In the genomic region with DNA sequence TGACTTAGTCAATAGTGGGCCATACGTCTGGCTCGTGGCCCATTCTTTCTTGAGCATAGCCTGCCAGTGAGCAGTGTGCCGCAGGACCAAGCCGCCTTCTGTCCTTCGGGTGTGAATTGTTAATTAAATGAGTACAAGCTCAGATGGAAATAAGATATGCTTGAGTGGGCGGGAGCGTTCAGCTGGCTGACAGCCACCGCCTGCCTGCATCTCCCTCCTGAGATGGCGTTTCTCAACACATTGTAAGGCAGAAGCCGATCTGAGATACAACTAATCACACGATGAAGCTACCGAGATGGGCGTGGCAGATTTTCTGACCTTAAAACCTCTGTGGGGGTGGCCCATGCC, we compare ENCODE assay signal across 8 mouse cellular contexts. TPM values are rescaled to one million over a fixed set of nuclear protein-coding genes. Genes with fewer than 3 reads are reported as not detected.
DNase-seq lines count a peak whose midpoint lies in the region; ATAC-seq lines count a peak whose summit lies in the region.

No protein-coding gene starts in this region.

- no peaks in the 10 kb centered on the region for H3K9me3 ChIP-seq in embryonic facial prominence, embryonic 15.5 days (replicated peaks)
- H3K9me3 ChIP-seq in intestine, embryonic 16.5 days (ENCODE audit: control insufficient read depth, low read length): no peaks in the 10 kb centered on the region
- no peaks in the 10 kb centered on the region for H3K9me3 ChIP-seq in liver, embryonic 12.5 days (replicated peaks)

- WGBS in embryonic facial prominence, embryonic 15.5 days: 67% methylated on average over 13 of the region's 13 CpGs
- 86% methylated on average over 13 of the region's 13 CpGs for WGBS in intestine, embryonic 16.5 days
- WGBS in liver, embryonic 12.5 days (ENCODE audit: insufficient replicate concordance): 80% methylated on average over 13 of the region's 13 CpGs

- 0 out of 2 replicates have a peak, but pooled peaks cover 3% of the 10 kb centered on the region for H3K4me1 ChIP-seq in embryonic facial prominence, embryonic 15.5 days
- H3K4me1 ChIP-seq in intestine, embryonic 16.5 days (ENCODE audit: control insufficient read depth, insufficient read depth, low read length): peaks cover 8% of the 10 kb centered on the region
- H3K4me1 ChIP-seq in liver, embryonic 12.5 days: no peaks in the 10 kb centered on the region

- H3K4me2 ChIP-seq in embryonic facial prominence, embryonic 15.5 days (replicated peaks): no peak overlapping the region
- H3K4me2 ChIP-seq in intestine, embryonic 16.5 days (ENCODE audit: low read depth, low read length): no peak overlapping the region
- H3K4me2 ChIP-seq in liver, embryonic 12.5 days: no peak overlapping the region

- peak; percentile 24; the same call in 1 of the 2 replicates for ATAC-seq in embryonic facial prominence, embryonic 15.5 days (ENCODE audit: insufficient number of reproducible peaks, low FRiP score, low TSS enrichment, low read depth)
- ATAC-seq in megakaryocyte progenitor cell, adult 5-6 weeks (replicated peaks; ENCODE audit: poor library complexity): no peak
- no peak for ATAC-seq in intestine, embryonic 16.5 days
- no peak for ATAC-seq in liver, embryonic 12.5 days

- H3K36me3 ChIP-seq in embryonic facial prominence, embryonic 15.5 days: no peaks in the 10 kb centered on the region
- no peaks in the 10 kb centered on the region for H3K36me3 ChIP-seq in intestine, embryonic 16.5 days (ENCODE audit: control insufficient read depth, insufficient read depth, low read length)
- H3K36me3 ChIP-seq in liver, embryonic 12.5 days: no peaks in the 10 kb centered on the region

- intact Hi-C loops in left cerebral cortex, postnatal 14 days (cut with DNase I): no loop called here

- H3K27ac ChIP-seq in embryonic facial prominence, embryonic 15.5 days (replicated peaks): no peak overlapping the region
- no peak overlapping the region for H3K27ac ChIP-seq in intestine, embryonic 16.5 days (ENCODE audit: low read length)
- no peak overlapping the region for H3K27ac ChIP-seq in liver, embryonic 12.5 days

- H3K9ac ChIP-seq in embryonic facial prominence, embryonic 15.5 days: no peak overlapping the region
- no peak overlapping the region for H3K9ac ChIP-seq in intestine, embryonic 16.5 days (ENCODE audit: low read depth, low read length)
- H3K9ac ChIP-seq in liver, embryonic 12.5 days: no peak overlapping the region

- H3K27me3 ChIP-seq in embryonic facial prominence, embryonic 15.5 days: no peaks in the 10 kb centered on the region
- no peaks in the 10 kb centered on the region for H3K27me3 ChIP-seq in intestine, embryonic 16.5 days (replicated peaks; ENCODE audit: control insufficient read depth, insufficient read depth, low read length)
- H3K27me3 ChIP-seq in liver, embryonic 12.5 days (replicated peaks): no peaks in the 10 kb centered on the region

- peak; percentile 30 for DNase-seq in ZHBTc4 (ENCODE audit: low read depth, low spot score)
- peak; percentile 77 to 81 for DNase-seq in kidney, adult 8-10 months
- peak; percentile 73 to 83 for DNase-seq in left cerebral cortex, postnatal 14 days (ENCODE audit: low spot score in 2 of 2)
- DNase-seq in telencephalon, adult 2 months (ENCODE audit: low read depth, low spot score): peak; percentile 50

- H3K4me3 ChIP-seq in embryonic facial prominence, embryonic 15.5 days (replicated peaks): no peak overlapping the region
- H3K4me3 ChIP-seq in intestine, embryonic 16.5 days (ENCODE audit: low read length): no peak overlapping the region
- H3K4me3 ChIP-seq in liver, embryonic 12.5 days: no peak overlapping the region

RNA-seq across cellular contexts. Expression of gene Cpm, which starts 17.8 kb away (rescaled TPM):
- polyA plus RNA-seq in embryonic facial prominence, embryonic 15.5 days (2015; fragmentation: Nextera tagmentation; extraction: Ambion mirVana): 60.5 and 68.7 TPM in 2 replicates
- total RNA-seq in left cerebral cortex, postnatal 14 days (2021): 1 to 10 TPM; 3.2 to 3.6 TPM
- total RNA-seq in megakaryocyte progenitor cell, adult 5-6 weeks (2015): not detected in 2 replicates
- total RNA-seq in megakaryocyte progenitor cell, adult 5-6 weeks (2017): 0.17 TPM in 1 of 2 replicates, not detected in the other
- 47.7 and 51.8 TPM in 2 replicates for polyA plus RNA-seq in intestine, embryonic 16.5 days (2015; fragmentation: Nextera tagmentation; extraction: Ambion mirVana)
- polyA plus RNA-seq in liver, embryonic 12.5 days (2016; fragmentation: Nextera tagmentation; extraction: Ambion mirVana): 29.8 and 30.7 TPM in 2 replicates
